Mouse (Mus musculus): ENCODE results near the gene P2rx2. TPM values are rescaled to one million over a fixed set of nuclear protein-coding genes. Genes with fewer than 3 reads are reported as not detected.

P2rx2 gene
- polyA plus RNA-seq, 1 experiment from 2014 or later = not detected

DNA sequence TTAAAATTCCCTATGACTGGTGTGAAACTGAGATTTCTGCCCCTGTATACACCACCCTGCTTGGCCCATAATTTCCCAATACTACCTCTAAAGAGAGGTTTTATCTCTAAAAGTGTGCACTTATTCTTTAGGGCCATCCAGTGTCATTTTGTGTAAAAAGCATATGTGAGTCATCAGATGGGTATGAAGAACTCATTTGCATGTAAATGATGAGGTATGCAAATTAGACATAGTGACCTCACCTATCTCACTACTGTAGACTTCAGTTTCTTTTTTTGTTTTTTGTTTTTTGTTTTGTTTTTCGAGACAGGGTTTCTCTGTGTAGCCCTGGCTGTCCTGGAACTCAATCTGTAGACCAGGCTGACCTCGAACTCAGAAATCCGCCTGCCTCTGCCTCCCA is 29.9 kb downstream of the P2rx2 start:
- no peaks in the 10 kb centered on the region for H3K9me3 ChIP-seq (ENCODE audit: control insufficient read depth, low read length)
- no peak overlapping the region for H3K9ac ChIP-seq (ENCODE audit: low read length)
- no peak overlapping the region for H3K4me3 ChIP-seq (ENCODE audit: control insufficient read depth in 1 of 2, insufficient read depth in 1 of 2, low read depth in 1 of 2, low read length in 2 of 2)
- no peaks in the 10 kb centered on the region for H3K27me3 ChIP-seq (ENCODE audit: control insufficient read depth, insufficient read depth, low read length)
- H3K27ac ChIP-seq (replicated peaks in 1 of 2; ENCODE audit: control insufficient read depth in 1 of 2, insufficient read depth in 1 of 2, low read depth in 2 of 2, low read length in 2 of 2) = no peak overlapping the region
- no peaks in the 10 kb centered on the region for H3K4me1 ChIP-seq (ENCODE audit: control insufficient read depth in 2 of 2, insufficient read depth in 2 of 2, low read length in 2 of 2)
- H3K36me3 ChIP-seq (ENCODE audit: control insufficient read depth, insufficient read depth, low read length) = peaks cover 82% of the 10 kb centered on the region
- H3K4me2 ChIP-seq (ENCODE audit: low read length) = no peak overlapping the region
- no peak for ATAC-seq (ENCODE audit: insufficient number of reproducible peaks, insufficient read depth, low FRiP score, low read depth)
- 90% methylated on average over 3 of the region's 3 CpGs for WGBS

DNA sequence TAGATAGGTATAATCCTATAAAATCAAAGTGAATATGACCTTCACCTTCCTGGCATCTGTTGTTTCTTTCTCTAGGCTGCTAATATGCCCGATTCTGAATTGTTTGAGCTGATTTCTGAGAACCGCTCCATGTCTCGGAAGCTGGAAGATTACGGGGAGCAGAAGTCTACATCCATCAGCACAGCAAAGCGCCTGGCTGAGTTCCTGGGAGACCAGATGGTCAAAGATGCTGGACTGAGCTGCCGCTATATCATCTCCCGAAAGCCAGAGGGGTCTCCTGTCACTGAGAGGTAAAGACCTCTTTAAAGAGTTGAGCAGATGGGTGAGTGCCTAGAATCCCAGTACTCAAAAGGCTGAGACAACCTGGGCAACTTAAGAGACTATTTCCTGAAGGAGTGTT is 34.2 kb downstream of the P2rx2 start:
- WGBS = 93% methylated on average over 7 of the region's 7 CpGs
- no peak for ATAC-seq (ENCODE audit: insufficient number of reproducible peaks, insufficient read depth, low FRiP score, low read depth)
- Histone ChIP-seq H3K9ac (ENCODE audit: low read length) (no peak overlapping the region), H3K4me1 (ENCODE audit: control insufficient read depth in 2 of 2, insufficient read depth in 2 of 2, low read length in 2 of 2) (no peaks in the 10 kb centered on the region), H3K4me2 (ENCODE audit: low read length) (no peak overlapping the region), H3K4me3 (ENCODE audit: control insufficient read depth in 1 of 2, insufficient read depth in 1 of 2, low read depth in 1 of 2, low read length in 2 of 2) (no peak overlapping the region), H3K27ac (replicated peaks in 1 of 2; ENCODE audit: control insufficient read depth in 1 of 2, insufficient read depth in 1 of 2, low read depth in 2 of 2, low read length in 2 of 2) (no peak overlapping the region), H3K36me3 (ENCODE audit: control insufficient read depth, insufficient read depth, low read length) (peaks cover 94% of the 10 kb centered on the region), H3K27me3 (ENCODE audit: control insufficient read depth, insufficient read depth, low read length) (no peaks in the 10 kb centered on the region), H3K9me3 (ENCODE audit: control insufficient read depth, low read length) (no peaks in the 10 kb centered on the region)

GRCm38 (mm10) chr5:110300591-110300990 is 42.4 kb downstream of the P2rx2 start:
- Histone ChIP-seq H3K4me1 (ENCODE audit: control insufficient read depth in 2 of 2, insufficient read depth in 2 of 2, low read length in 2 of 2) (no peaks in the 10 kb centered on the region), H3K9me3 (ENCODE audit: control insufficient read depth, low read length) (no peaks in the 10 kb centered on the region), H3K4me2 (ENCODE audit: low read length) (no peak overlapping the region), H3K27me3 (ENCODE audit: control insufficient read depth, insufficient read depth, low read length) (no peaks in the 10 kb centered on the region), H3K4me3 (ENCODE audit: control insufficient read depth in 1 of 2, insufficient read depth in 1 of 2, low read depth in 1 of 2, low read length in 2 of 2) (no peak overlapping the region), H3K36me3 (ENCODE audit: control insufficient read depth, insufficient read depth, low read length) (peaks cover 91% of the 10 kb centered on the region), H3K27ac (replicated peaks in 1 of 2; ENCODE audit: control insufficient read depth in 1 of 2, insufficient read depth in 1 of 2, low read depth in 2 of 2, low read length in 2 of 2) (no peak overlapping the region), H3K9ac (ENCODE audit: low read length) (no peak overlapping the region)
- 93% methylated on average over 2 of the region's 2 CpGs for WGBS
- no peak for ATAC-seq (ENCODE audit: insufficient number of reproducible peaks, insufficient read depth, low FRiP score, low read depth)

DNA sequence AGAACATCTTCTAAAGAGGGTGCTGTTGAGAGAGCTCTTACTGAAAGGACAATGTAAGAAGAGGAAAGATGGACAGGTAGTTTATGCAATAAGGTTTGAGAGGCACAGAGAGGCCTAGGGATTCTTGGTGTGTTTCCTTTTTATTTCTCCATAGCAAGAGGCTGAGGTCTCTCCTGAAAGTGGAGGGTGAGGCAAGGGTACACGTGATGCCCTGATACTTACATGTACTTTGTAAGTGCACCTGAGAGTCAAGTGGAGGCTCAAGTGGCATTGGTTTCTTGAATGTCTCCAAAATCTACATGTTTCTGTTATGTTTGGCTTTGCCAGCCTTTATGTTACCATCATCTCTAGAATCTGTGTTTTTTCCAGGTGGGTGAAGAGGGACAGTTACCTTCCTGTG is 46.4 kb downstream of the P2rx2 start:
- Histone ChIP-seq H3K4me3 (ENCODE audit: control insufficient read depth in 1 of 2, insufficient read depth in 1 of 2, low read depth in 1 of 2, low read length in 2 of 2) (no peak overlapping the region), H3K4me2 (ENCODE audit: low read length) (no peak overlapping the region), H3K27me3 (ENCODE audit: control insufficient read depth, insufficient read depth, low read length) (no peaks in the 10 kb centered on the region), H3K27ac (replicated peaks in 1 of 2; ENCODE audit: control insufficient read depth in 1 of 2, insufficient read depth in 1 of 2, low read depth in 2 of 2, low read length in 2 of 2) (no peak overlapping the region), H3K36me3 (ENCODE audit: control insufficient read depth, insufficient read depth, low read length) (peaks cover 80% of the 10 kb centered on the region), H3K9ac (ENCODE audit: low read length) (no peak overlapping the region), H3K4me1 (ENCODE audit: control insufficient read depth in 2 of 2, insufficient read depth in 2 of 2, low read length in 2 of 2) (no peaks in the 10 kb centered on the region), H3K9me3 (ENCODE audit: control insufficient read depth, low read length) (no peaks in the 10 kb centered on the region)
- 80% methylated on average over 1 of the region's 1 CpGs for WGBS
- no peak for ATAC-seq (ENCODE audit: insufficient number of reproducible peaks, insufficient read depth, low FRiP score, low read depth)

DNA sequence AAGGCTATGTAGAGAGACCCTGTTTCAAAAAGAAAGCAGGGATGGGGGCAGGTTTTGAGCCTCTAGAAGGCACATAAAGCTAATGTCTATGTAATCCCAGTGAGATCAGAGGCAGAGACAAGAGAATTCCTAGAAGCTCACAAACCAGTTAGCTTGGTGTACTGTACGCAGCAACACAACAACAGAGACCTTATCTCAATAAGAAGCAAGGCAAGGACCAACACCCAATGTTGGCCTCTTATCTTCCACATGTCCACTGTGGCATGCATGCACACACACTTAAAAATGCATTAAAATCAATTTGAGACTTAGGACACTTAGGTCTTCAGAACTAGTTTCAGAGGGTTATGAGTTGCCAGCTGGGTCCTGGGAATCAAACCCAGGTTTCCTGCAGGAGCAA is 51.4 kb downstream of the P2rx2 start:
- no peaks in the 10 kb centered on the region for H3K27me3 ChIP-seq (ENCODE audit: control insufficient read depth, insufficient read depth, low read length)
- no peak overlapping the region for H3K9ac ChIP-seq (ENCODE audit: low read length)
- peaks cover 0 to 2% of the 10 kb centered on the region in 2 experiments; a peak in 1 of 4 replicates for H3K4me1 ChIP-seq (ENCODE audit: control insufficient read depth in 2 of 2, insufficient read depth in 2 of 2, low read length in 2 of 2)
- WGBS = 100% methylated on average over 1 of the region's 1 CpGs
- H3K36me3 ChIP-seq (ENCODE audit: control insufficient read depth, insufficient read depth, low read length) = peaks cover 61% of the 10 kb centered on the region
- H3K4me2 ChIP-seq (ENCODE audit: low read length) = no peak overlapping the region
- H3K4me3 ChIP-seq (ENCODE audit: control insufficient read depth in 1 of 2, insufficient read depth in 1 of 2, low read depth in 1 of 2, low read length in 2 of 2) = no peak overlapping the region
- ATAC-seq (ENCODE audit: insufficient number of reproducible peaks, insufficient read depth, low FRiP score, low read depth) = no peak
- H3K9me3 ChIP-seq (ENCODE audit: control insufficient read depth, low read length) = no peaks in the 10 kb centered on the region
- H3K27ac ChIP-seq (replicated peaks in 1 of 2; ENCODE audit: control insufficient read depth in 1 of 2, insufficient read depth in 1 of 2, low read depth in 2 of 2, low read length in 2 of 2) = no peak overlapping the region

Other genes with a start within 250 kb of the P2rx2 start
- 0.11 and 0.16 TPM in 2 replicates for gene Gm35315, start 248.8 kb downstream of the P2rx2 start, polyA plus RNA-seq (2014; fragmentation: Nextera tagmentation; extraction: Ambion mirVana)
- gene Plcxd1, start 243.2 kb downstream of the P2rx2 start, polyA plus RNA-seq (2014; fragmentation: Nextera tagmentation; extraction: Ambion mirVana) = 0.23 and 0.30 TPM in 2 replicates
- gene Gtpbp6, start 235.0 kb downstream of the P2rx2 start, polyA plus RNA-seq (2014; fragmentation: Nextera tagmentation; extraction: Ambion mirVana) = 15.9 and 22.0 TPM in 2 replicates
- gene Zfp605, start 233.1 kb downstream of the P2rx2 start, polyA plus RNA-seq (2014; fragmentation: Nextera tagmentation; extraction: Ambion mirVana) = 2.4 and 2.7 TPM in 2 replicates
- 29.7 and 32.5 TPM in 2 replicates for gene Chfr, start 207.4 kb downstream of the P2rx2 start, polyA plus RNA-seq (2014; fragmentation: Nextera tagmentation; extraction: Ambion mirVana)
- 18.7 and 19.1 TPM in 2 replicates for gene Golga3, start 166.5 kb downstream of the P2rx2 start, polyA plus RNA-seq (2014; fragmentation: Nextera tagmentation; extraction: Ambion mirVana)
- gene Ankle2, start 112.2 kb downstream of the P2rx2 start, polyA plus RNA-seq (2014; fragmentation: Nextera tagmentation; extraction: Ambion mirVana) = 25.4 and 27.3 TPM in 2 replicates
- 56.3 and 58.3 TPM in 2 replicates for gene Pgam5, start 73.3 kb downstream of the P2rx2 start, polyA plus RNA-seq (2014; fragmentation: Nextera tagmentation; extraction: Ambion mirVana)
- gene Pxmp2, start 57.0 kb downstream of the P2rx2 start, polyA plus RNA-seq (2014; fragmentation: Nextera tagmentation; extraction: Ambion mirVana) = 14.6 and 19.4 TPM in 2 replicates
- 16.1 and 19.6 TPM in 2 replicates for gene Pole, start 56.9 kb downstream of the P2rx2 start, polyA plus RNA-seq (2014; fragmentation: Nextera tagmentation; extraction: Ambion mirVana)
- gene Lrcol1, start 1.5 kb upstream of the P2rx2 start, polyA plus RNA-seq (2014; fragmentation: Nextera tagmentation; extraction: Ambion mirVana) = not detected in 2 replicates
- 12.8 and 13.5 TPM in 2 replicates for gene Fbrsl1, start 105.3 kb upstream of the P2rx2 start, polyA plus RNA-seq (2014; fragmentation: Nextera tagmentation; extraction: Ambion mirVana)
- gene Galnt9, start 201.1 kb upstream of the P2rx2 start, polyA plus RNA-seq (2014; fragmentation: Nextera tagmentation; extraction: Ambion mirVana) = 0.18 TPM in 1 of 2 replicates, not detected in the other